Mouse (Mus musculus): Measurements from ENCODE around the gene S100a13. TPM values are rescaled to one million over a fixed set of nuclear protein-coding genes. Genes with fewer than 3 reads are reported as not detected.

The S100a13 gene
- total and polyA plus RNA-seq, 2 experiments from 2014 or later: 7.3 to 21.1 TPM

- no peak overlapping the region for H3K27ac ChIP-seq (ENCODE audit: low read depth, low read length)
- no peak for TF ChIP-seq CTCF (IDR thresholded peaks at IDR 0.05)
- H3K36me3 ChIP-seq (ENCODE audit: insufficient read depth, low read length): peaks cover 37% of the 10 kb centered on the region
- H3K4me2 ChIP-seq (ENCODE audit: low read depth, low read length, poor library complexity, severe bottlenecking): no peak overlapping the region
- WGBS: 89% methylated on average over 6 of the region's 6 CpGs
- H3K9ac ChIP-seq (replicated peaks; ENCODE audit: low read length, poor library complexity, severe bottlenecking): no peak overlapping the region
- no peak for DNase-seq (ENCODE audit: low spot score)
- no peaks in the 10 kb centered on the region for H3K4me1 ChIP-seq (ENCODE audit: insufficient read depth, low read length)
- no peak for ATAC-seq (ENCODE audit: low FRiP score)
- H3K27me3 ChIP-seq (ENCODE audit: insufficient read depth, low read length): no peaks in the 10 kb centered on the region
- no peaks in the 10 kb centered on the region for H3K9me3 ChIP-seq (ENCODE audit: low read length)
- H3K4me3 ChIP-seq (ENCODE audit: low read depth, low read length): no peak overlapping the region
Measured at GRCm38 (mm10) chr3:90488576-90488975, 25.7 kb upstream of the S100a13 start.

- TF ChIP-seq CTCF (IDR thresholded peaks at IDR 0.05): peak; percentile 88
- Histone ChIP-seq H3K27ac (ENCODE audit: low read depth, low read length) (peak within 1 kb of the TSS; percentile 80), H3K4me3 (ENCODE audit: low read depth, low read length) (peak within 1 kb of the TSS; percentile 74), H3K9ac (replicated peaks; ENCODE audit: low read length, poor library complexity, severe bottlenecking) (peak within 1 kb of the TSS; percentile 86), H3K9me3 (ENCODE audit: low read length) (no peaks in the 10 kb centered on the region), H3K4me2 (ENCODE audit: low read depth, low read length, poor library complexity, severe bottlenecking) (peak within 1 kb of the TSS; percentile 64), H3K4me1 (ENCODE audit: insufficient read depth, low read length) (no peaks in the 10 kb centered on the region), H3K27me3 (ENCODE audit: insufficient read depth, low read length) (no peaks in the 10 kb centered on the region), H3K36me3 (ENCODE audit: insufficient read depth, low read length) (peaks cover 32% of the 10 kb centered on the region)
- DNase-seq (ENCODE audit: low spot score): peak; percentile 97
- under 1% methylated on average over 36 of the region's 37 CpGs for WGBS
- peak; percentile 95 for ATAC-seq (ENCODE audit: low FRiP score)
Measured at GRCm38 (mm10) chr3:90490696-90491256, 23.5 kb upstream of the S100a13 start, which contains the start of gene Snapin. Gene Snapin (minus strand): TSS chr3:90491033.

GRCm38 (mm10) chr3:90491350-90491749, 22.9 kb upstream of the S100a13 start:
- H3K4me1 ChIP-seq (ENCODE audit: insufficient read depth, low read length): no peaks in the 10 kb centered on the region
- ATAC-seq (ENCODE audit: low FRiP score) (peak; percentile 41; the same call in 1 of the 2 replicates), DNase-seq (ENCODE audit: low spot score) (peak; percentile 33)
- 40% methylated on average over 2 of the region's 2 CpGs for WGBS
- H3K9me3 ChIP-seq (ENCODE audit: low read length): no peaks in the 10 kb centered on the region
- H3K4me2 ChIP-seq (ENCODE audit: low read depth, low read length, poor library complexity, severe bottlenecking): no peak overlapping the region
- H3K27ac ChIP-seq (ENCODE audit: low read depth, low read length): no peak overlapping the region
- H3K9ac ChIP-seq (replicated peaks; ENCODE audit: low read length, poor library complexity, severe bottlenecking): no peak overlapping the region
- peaks cover 29% of the 10 kb centered on the region for H3K36me3 ChIP-seq (ENCODE audit: insufficient read depth, low read length)
- no peaks in the 10 kb centered on the region for H3K27me3 ChIP-seq (ENCODE audit: insufficient read depth, low read length)
- H3K4me3 ChIP-seq (ENCODE audit: low read depth, low read length): no peak overlapping the region
- peak; percentile 58 for TF ChIP-seq CTCF (IDR thresholded peaks at IDR 0.05)

GRCm38 (mm10) chr3:90493831-90494540, 20.2 kb upstream of the S100a13 start:
- Histone ChIP-seq H3K4me2 (ENCODE audit: low read depth, low read length, poor library complexity, severe bottlenecking) (no peak overlapping the region), H3K9ac (replicated peaks; ENCODE audit: low read length, poor library complexity, severe bottlenecking) (no peak overlapping the region), H3K4me1 (ENCODE audit: insufficient read depth, low read length) (no peaks in the 10 kb centered on the region), H3K36me3 (ENCODE audit: insufficient read depth, low read length) (peaks cover 29% of the 10 kb centered on the region), H3K4me3 (ENCODE audit: low read depth, low read length) (no peak overlapping the region), H3K27ac (ENCODE audit: low read depth, low read length) (no peak overlapping the region), H3K9me3 (ENCODE audit: low read length) (no peaks in the 10 kb centered on the region), H3K27me3 (ENCODE audit: insufficient read depth, low read length) (no peaks in the 10 kb centered on the region)
- no peak for DNase-seq (ENCODE audit: low spot score)
- no peak for ATAC-seq (ENCODE audit: low FRiP score)
- WGBS: 61% methylated on average over 4 of the region's 4 CpGs
- TF ChIP-seq CTCF (IDR thresholded peaks at IDR 0.05): no peak

- DNase-seq (ENCODE audit: low spot score) (no peak), ATAC-seq (ENCODE audit: low FRiP score) (no peak)
- Histone ChIP-seq H3K9me3 (ENCODE audit: low read length) (no peaks in the 10 kb centered on the region), H3K4me3 (ENCODE audit: low read depth, low read length) (no peak overlapping the region), H3K27me3 (ENCODE audit: insufficient read depth, low read length) (no peaks in the 10 kb centered on the region), H3K36me3 (ENCODE audit: insufficient read depth, low read length) (peaks cover 33% of the 10 kb centered on the region), H3K9ac (replicated peaks; ENCODE audit: low read length, poor library complexity, severe bottlenecking) (no peak overlapping the region), H3K4me2 (ENCODE audit: low read depth, low read length, poor library complexity, severe bottlenecking) (no peak overlapping the region), H3K27ac (ENCODE audit: low read depth, low read length) (no peak overlapping the region), H3K4me1 (ENCODE audit: insufficient read depth, low read length) (no peaks in the 10 kb centered on the region)
- 92% methylated on average over 7 of the region's 7 CpGs for WGBS
- no peak for TF ChIP-seq CTCF (IDR thresholded peaks at IDR 0.05)
Measured at GRCm38 (mm10) chr3:90495850-90496525, 18.2 kb upstream of the S100a13 start.

- no peaks in the 10 kb centered on the region for H3K4me1 ChIP-seq (ENCODE audit: insufficient read depth, low read length)
- H3K4me2 ChIP-seq (ENCODE audit: low read depth, low read length, poor library complexity, severe bottlenecking): no peak overlapping the region
- H3K27ac ChIP-seq (ENCODE audit: low read depth, low read length): no peak overlapping the region
- peaks cover 40% of the 10 kb centered on the region for H3K36me3 ChIP-seq (ENCODE audit: insufficient read depth, low read length)
- ATAC-seq (ENCODE audit: low FRiP score) (no peak), DNase-seq (ENCODE audit: low spot score) (no peak)
- no peak overlapping the region for H3K4me3 ChIP-seq (ENCODE audit: low read depth, low read length)
- H3K9ac ChIP-seq (replicated peaks; ENCODE audit: low read length, poor library complexity, severe bottlenecking): no peak overlapping the region
- TF ChIP-seq CTCF (IDR thresholded peaks at IDR 0.05): no peak
- H3K27me3 ChIP-seq (ENCODE audit: insufficient read depth, low read length): no peaks in the 10 kb centered on the region
- no peaks in the 10 kb centered on the region for H3K9me3 ChIP-seq (ENCODE audit: low read length)
Measured at GRCm38 (mm10) chr3:90497597-90497996, 16.6 kb upstream of the S100a13 start.

Data from midbrain, postnatal 0 days (tissue).